ENCODE assay signal across 9 mouse cellular contexts in genomic region chr10:122121290-122121970, GRCm38 (mm10). TPM values are rescaled to one million over a fixed set of nuclear protein-coding genes. Genes with fewer than 3 reads are reported as not detected.
DNase-seq lines count a peak whose midpoint lies in the region; ATAC-seq and TF ChIP-seq lines count a peak whose summit lies in the region.
"Had no signal": no experiment of that assay in that cellular context is flagged by ENCODE, and none has a peak within 500 bp of the region (broad histone marks: within the 10 kb centered on the region; RNA-seq: fewer than 3 reads in every experiment).

No protein-coding gene starts in this region.

- H3K27me3 ChIP-seq in heart, embryonic 16.5 days (ENCODE audit: control insufficient read depth, insufficient read depth, low read length), result no peaks in the 10 kb centered on the region
- no peaks in the 10 kb centered on the region for H3K27me3 ChIP-seq in forebrain, embryonic 15.5 days
- no peaks in the 10 kb centered on the region for H3K27me3 ChIP-seq in hindbrain, postnatal 0 days (ENCODE audit: insufficient read depth, low read length)
- H3K27me3 ChIP-seq: liver, embryonic 15.5 days had no signal

- no peak for ATAC-seq in heart, embryonic 16.5 days (replicated peaks; ENCODE audit: extremely low read depth, insufficient read depth, low FRiP score)
- no peak for ATAC-seq in forebrain, embryonic 15.5 days (replicated peaks)
- no peak for ATAC-seq in hindbrain, postnatal 0 days

- H3K27ac ChIP-seq in heart, embryonic 16.5 days (ENCODE audit: low read length), result no peak overlapping the region
- H3K27ac ChIP-seq in forebrain, embryonic 15.5 days (replicated peaks), result no peak overlapping the region
- H3K27ac ChIP-seq in hindbrain, postnatal 0 days, result no peak overlapping the region; the same call in 1 of the 2 replicates
- H3K27ac ChIP-seq: liver, embryonic 15.5 days had no signal

- no peak overlapping the region for H3K4me3 ChIP-seq in heart, embryonic 16.5 days (ENCODE audit: low read length)
- peak overlapping the region; percentile 28 for H3K4me3 ChIP-seq in forebrain, embryonic 15.5 days
- H3K4me3 ChIP-seq in hindbrain, postnatal 0 days (ENCODE audit: low read length), result peak overlapping the region; percentile 23
- H3K4me3 ChIP-seq: liver, embryonic 15.5 days had no signal

- no peak overlapping the region for H3K9ac ChIP-seq in heart, embryonic 16.5 days (ENCODE audit: low read length)
- peak overlapping the region; percentile 30 for H3K9ac ChIP-seq in forebrain, embryonic 15.5 days (replicated peaks)
- H3K9ac ChIP-seq in hindbrain, postnatal 0 days (replicated peaks; ENCODE audit: low read length), result peak overlapping the region; percentile 33; the same call in 1 of the 2 replicates
- H3K9ac ChIP-seq: liver, embryonic 15.5 days had no signal

- no peaks in the 10 kb centered on the region for H3K36me3 ChIP-seq in heart, embryonic 16.5 days (ENCODE audit: control insufficient read depth, insufficient read depth)
- no peaks in the 10 kb centered on the region for H3K36me3 ChIP-seq in forebrain, embryonic 15.5 days
- no peaks in the 10 kb centered on the region for H3K36me3 ChIP-seq in hindbrain, postnatal 0 days (ENCODE audit: insufficient read depth, low read length)
- H3K36me3 ChIP-seq: liver, embryonic 15.5 days had no signal

- DNase-seq in heart, adult 18-20 months, result no peak
- DNase-seq in hindbrain, postnatal 0 days (ENCODE audit: low spot score), result no peak
- peak; percentile 48 for DNase-seq in retina, embryonic 14.5 days (ENCODE audit: low spot score)
- DNase-seq in thymus, adult 18-20 months, result no peak
- DNase-seq in gastrocnemius, postnatal 14 days, result no peak
- DNase-seq: kidney, adult 11 months had no signal

- intact Hi-C loops in gastrocnemius, postnatal 14 days (cut with DNase I; ENCODE audit: low total_unique reads), result no loop called here

- peak overlapping the region; percentile 57 for H3K4me2 ChIP-seq in heart, embryonic 16.5 days (ENCODE audit: low read depth, low read length)
- H3K4me2 ChIP-seq in forebrain, embryonic 15.5 days (replicated peaks), result peak overlapping the region; percentile 44
- peak overlapping the region; percentile 55 for H3K4me2 ChIP-seq in hindbrain, postnatal 0 days (ENCODE audit: low read depth, low read length)
- H3K4me2 ChIP-seq: liver, embryonic 15.5 days had no signal

- 92% methylated on average over 20 of the region's 21 CpGs for WGBS in heart, embryonic 16.5 days
- WGBS in forebrain, embryonic 15.5 days, result 69% methylated on average over 21 of the region's 21 CpGs
- WGBS in hindbrain, postnatal 0 days, result 61% methylated on average over 21 of the region's 21 CpGs

- H3K9me3 ChIP-seq in heart, embryonic 16.5 days (replicated peaks; ENCODE audit: control insufficient read depth, low read length), result 0 out of 2 replicates have a peak, but pooled peaks cover 2% of the 10 kb centered on the region
- no peaks in the 10 kb centered on the region for H3K9me3 ChIP-seq in forebrain, embryonic 15.5 days
- H3K9me3 ChIP-seq in hindbrain, postnatal 0 days (ENCODE audit: low read length), result no peaks in the 10 kb centered on the region
- H3K9me3 ChIP-seq: liver, embryonic 15.5 days had no signal

- H3K4me1 ChIP-seq in heart, embryonic 16.5 days (ENCODE audit: control insufficient read depth, insufficient read depth, low read length), result no peaks in the 10 kb centered on the region
- peaks cover 9% of the 10 kb centered on the region for H3K4me1 ChIP-seq in forebrain, embryonic 15.5 days
- no peaks in the 10 kb centered on the region; the same call in 1 of the 2 replicates for H3K4me1 ChIP-seq in hindbrain, postnatal 0 days (ENCODE audit: insufficient read depth, low read length)
- H3K4me1 ChIP-seq: liver, embryonic 15.5 days had no signal

- TF ChIP-seq CTCF in hindbrain, postnatal 0 days (IDR thresholded peaks at IDR 0.05; ENCODE audit: low read depth), result no peak

RNA-seq across cellular contexts. Expression of gene Rxylt1, which starts 24.3 kb away (rescaled TPM):
- polyA plus RNA-seq in heart, embryonic 16.5 days (2015; fragmentation: Nextera tagmentation; extraction: Ambion mirVana), result 39.8 and 41.8 TPM in 2 replicates
- total RNA-seq in heart, adult 18-20 months (2021), result 10 to 100 TPM; 37.9 to 38.0 TPM
- 32.7 and 33.1 TPM in 2 replicates for polyA plus RNA-seq in forebrain, embryonic 15.5 days (2015; fragmentation: Nextera tagmentation; extraction: Ambion mirVana)
- 13.9 and 17.0 TPM in 2 replicates for total RNA-seq in hindbrain, postnatal 0 days (2014; rRNA removed)
- 57.6 and 59.8 TPM in 2 replicates for polyA plus RNA-seq in hindbrain, postnatal 0 days (2015; fragmentation: Nextera tagmentation; extraction: Ambion mirVana)
- 10 to 100 TPM; 24.5 to 31.5 TPM for total RNA-seq in gastrocnemius, postnatal 14 days (2021)
